Mouse (Mus musculus) lung, embryonic 14.5 days (tissue): ENCODE data around the gene Golm1. TPM values are rescaled to one million over a fixed set of nuclear protein-coding genes. Genes with fewer than 3 reads are reported as not detected.

Experiments used
- ATAC-seq: fragments of 200-750 bp; cut with Nextera tagmentation; 2 replicates; pipeline ENCODE4 v1.8.0; 2017; ENCODE audit warnings: mild to moderate bottlenecking, moderate TSS enrichment, moderate library complexity; ENCODE audit not compliant: insufficient read depth
- DNase-seq: peaks from one replicate; pipeline ENCODE4 v3.0.0-alpha.2; 2015
- H3K27ac ChIP-seq: fragments of 300-500 bp; sonication (generic); 2 replicates; pipeline ENCODE4 v1.5.1; 2014; ENCODE audit warnings: low read depth, mild to moderate bottlenecking, moderate library complexity
- H3K27me3 ChIP-seq: fragments of 300-500 bp; sonication (generic); 2 replicates; pipeline ENCODE4 v1.6.1; 2014; ENCODE audit warnings: low read length, control low read depth; ENCODE audit not compliant: insufficient read depth
- H3K36me3 ChIP-seq: fragments of 300-500 bp; sonication (generic); 2 replicates; pipeline ENCODE4 v1.6.1; 2014; ENCODE audit warnings: control low read depth; ENCODE audit not compliant: insufficient read depth
- H3K4me1 ChIP-seq: fragments of 300-500 bp; sonication (generic); 2 replicates; pipeline ENCODE4 v1.6.1; 2014; ENCODE audit warnings: antibody characterized with exemption, control low read depth; ENCODE audit not compliant: insufficient read depth
- H3K4me2 ChIP-seq: fragments of 300-500 bp; sonication (generic); 2 replicates; pipeline ENCODE4 v1.6.1; 2014; ENCODE audit warnings: mild to moderate bottlenecking
- H3K4me3 ChIP-seq: fragments of 300-500 bp; sonication (generic); 2 replicates; pipeline ENCODE4 v1.5.1; 2014; ENCODE audit warnings: low read depth, low read length
- H3K9ac ChIP-seq: fragments of 300-500 bp; sonication (generic); 2 replicates; pipeline ENCODE4 v1.6.1; 2014
- H3K9me3 ChIP-seq: fragments of 300-500 bp; sonication (generic); 2 replicates; pipeline ENCODE4 v1.6.1; 2016; ENCODE audit warnings: low read depth, low read length, control low read depth
- CTCF ChIP-seq: IDR thresholded peaks from 2 replicates; pipeline ENCODE4 v1.5.1; 2016; ENCODE audit warnings: antibody characterized with exemption, low read depth
- WGBS: fragments of 180-500 bp; shearing (Covaris S2); extraction: QIAGEN DNeasy Blood & Tissue Kit; methylation state at CpG from one replicate; pipeline ENCODE4 v1.1.7; 2014; 5-methylcytosine and 5-hydroxymethylcytosine counted together
- polyA plus RNA-seq: library from polyadenylated mRNA; unstranded; fragments of >200 nt; fragmentation: Nextera tagmentation; extraction: Ambion mirVana; gene quantifications from 2 replicates; pipeline ENCODE4 v1.2.1, GENCODE M21; 2014

Gene Golm1
- polyA plus RNA-seq, 1 experiment from 2014 or later = 39.2 TPM

DNA sequence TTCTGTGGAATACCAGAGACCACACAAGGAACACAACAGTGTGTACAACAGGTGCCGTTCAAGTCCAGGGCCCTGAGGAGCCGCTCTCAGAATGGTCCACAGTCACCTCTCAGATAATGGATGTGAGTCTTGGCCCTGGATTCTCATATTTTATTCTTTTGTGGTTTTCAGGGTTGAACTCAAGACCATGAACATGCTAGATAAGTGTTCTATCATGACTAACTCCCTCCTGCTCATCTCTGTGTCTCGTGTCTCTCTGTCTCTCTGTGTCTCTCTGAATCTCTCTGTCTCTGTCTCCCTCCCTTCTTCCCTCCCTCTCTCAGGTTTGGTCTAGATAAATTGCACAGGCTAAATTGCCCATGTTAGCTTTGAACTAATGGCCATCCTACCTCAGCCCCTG, 14.2 kb upstream of the Golm1 start:
- H3K36me3 ChIP-seq = no peaks in the 10 kb centered on the region
- H3K4me3 ChIP-seq = no peak overlapping the region
- no peak for DNase-seq
- H3K9me3 ChIP-seq = no peaks in the 10 kb centered on the region
- no peaks in the 10 kb centered on the region for H3K27me3 ChIP-seq
- H3K4me1 ChIP-seq = no peaks in the 10 kb centered on the region
- WGBS = 81% methylated on average over 3 of the region's 3 CpGs
- H3K9ac ChIP-seq = no peak overlapping the region
- ATAC-seq = no peak
- H3K27ac ChIP-seq = no peak overlapping the region
- no peak for TF ChIP-seq CTCF
- no peak overlapping the region for H3K4me2 ChIP-seq

DNA sequence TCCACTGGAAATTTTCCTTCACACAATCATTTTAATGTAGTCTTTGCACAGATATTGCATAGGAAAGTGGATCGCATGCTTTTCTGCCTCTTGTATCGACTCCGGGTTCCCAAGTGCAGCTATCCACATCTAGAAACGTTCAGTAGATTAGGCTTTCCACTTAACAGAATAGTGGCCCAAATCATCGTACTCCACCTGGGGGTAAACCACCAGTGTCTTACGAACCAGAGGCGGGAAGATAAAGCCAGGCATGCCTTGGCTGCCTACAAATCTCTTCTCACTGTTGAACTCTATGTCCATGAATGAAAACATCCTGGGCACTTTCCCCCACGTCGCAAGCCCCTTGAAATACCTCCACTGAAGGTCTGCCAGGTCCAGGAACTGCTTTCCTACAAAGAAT, 13.7 kb upstream of the Golm1 start:
- no peak for TF ChIP-seq CTCF
- no peaks in the 10 kb centered on the region for H3K36me3 ChIP-seq
- no peak for ATAC-seq
- 82% methylated on average over 9 of the region's 9 CpGs for WGBS
- H3K27me3 ChIP-seq = no peaks in the 10 kb centered on the region
- H3K4me1 ChIP-seq = no peaks in the 10 kb centered on the region
- H3K4me2 ChIP-seq = no peak overlapping the region
- H3K9me3 ChIP-seq = no peaks in the 10 kb centered on the region
- H3K4me3 ChIP-seq = no peak overlapping the region
- no peak for DNase-seq
- H3K27ac ChIP-seq = no peak overlapping the region
- H3K9ac ChIP-seq = no peak overlapping the region

DNA sequence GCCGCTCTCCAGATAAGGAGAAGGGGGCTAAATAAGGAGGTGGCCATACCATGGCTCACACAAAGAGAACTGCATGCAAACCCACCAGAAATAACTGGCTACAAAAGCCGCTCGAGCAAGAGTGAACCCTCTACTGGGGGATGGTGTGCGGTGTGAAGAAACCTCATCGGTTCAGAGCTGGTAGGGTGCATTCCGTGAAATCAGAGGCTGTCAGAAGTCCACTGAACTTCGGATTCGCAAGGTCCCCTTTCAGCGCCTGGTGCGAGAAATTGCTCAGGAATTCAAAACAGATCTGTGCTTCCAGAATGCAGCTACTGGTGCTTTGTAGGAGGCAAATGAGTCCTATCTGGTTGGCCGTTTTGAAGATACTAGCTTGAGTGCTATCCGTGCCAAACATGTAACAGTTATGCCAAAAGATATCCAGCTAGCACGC, 12.7 kb upstream of the Golm1 start:
- DNase-seq (peak; percentile 46), ATAC-seq (no peak)
- H3K4me2 ChIP-seq = no peak overlapping the region
- no peak overlapping the region for H3K9ac ChIP-seq
- H3K27ac ChIP-seq = no peak overlapping the region
- H3K27me3 ChIP-seq = no peaks in the 10 kb centered on the region
- 56% methylated on average over 13 of the region's 13 CpGs for WGBS
- TF ChIP-seq CTCF = no peak
- no peaks in the 10 kb centered on the region for H3K4me1 ChIP-seq
- H3K4me3 ChIP-seq = no peak overlapping the region
- no peaks in the 10 kb centered on the region for H3K9me3 ChIP-seq
- H3K36me3 ChIP-seq = no peaks in the 10 kb centered on the region

DNA sequence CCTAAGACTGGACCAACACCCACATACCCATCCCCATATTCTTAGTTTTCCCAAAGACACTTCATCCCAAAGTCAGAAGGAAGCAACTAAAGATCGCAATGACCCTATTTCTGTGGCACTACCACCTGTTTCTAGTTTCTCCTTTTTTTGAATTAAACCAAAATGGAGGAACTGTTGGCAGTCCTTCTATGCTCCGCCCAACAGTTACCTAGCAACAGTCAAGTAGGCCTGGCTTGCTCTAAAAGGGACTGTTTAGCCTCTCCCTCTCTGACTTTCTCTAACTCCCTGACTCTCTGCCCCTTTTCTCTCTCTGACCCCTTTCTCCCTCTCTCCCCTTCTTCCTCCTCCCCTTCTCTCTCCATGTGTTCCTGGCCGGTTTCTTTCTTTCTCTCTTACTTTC, 9.6 kb upstream of the Golm1 start:
- no peaks in the 10 kb centered on the region for H3K4me1 ChIP-seq
- H3K27ac ChIP-seq = no peak overlapping the region
- DNase-seq (no peak), ATAC-seq (no peak)
- no peak overlapping the region for H3K9ac ChIP-seq
- H3K4me3 ChIP-seq = no peak overlapping the region
- TF ChIP-seq CTCF = no peak
- H3K4me2 ChIP-seq = no peak overlapping the region
- H3K36me3 ChIP-seq = no peaks in the 10 kb centered on the region
- no peaks in the 10 kb centered on the region for H3K9me3 ChIP-seq
- 76% methylated on average over 3 of the region's 3 CpGs for WGBS
- no peaks in the 10 kb centered on the region for H3K27me3 ChIP-seq

DNA sequence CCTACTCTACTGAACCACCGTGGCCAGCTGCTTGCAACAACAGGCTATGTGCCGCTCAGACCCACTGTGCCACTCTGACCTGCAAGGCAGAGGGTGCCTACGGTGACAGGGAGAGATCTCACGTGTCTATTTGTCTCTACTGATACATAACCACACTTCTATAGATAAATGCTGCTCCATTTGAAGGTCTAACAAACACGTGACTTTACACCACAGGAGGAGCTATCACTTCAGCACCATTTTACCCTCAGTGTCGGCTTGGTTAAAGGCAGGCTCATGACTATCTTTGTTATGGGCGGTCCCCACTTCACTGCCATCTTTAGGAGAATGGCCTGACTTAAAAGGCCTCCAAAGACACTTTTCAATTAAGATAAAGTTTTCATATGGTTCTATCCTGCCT, 7.0 kb upstream of the Golm1 start:
- ATAC-seq (no peak), DNase-seq (peak; percentile 74)
- H3K27ac ChIP-seq = no peak overlapping the region
- H3K4me1 ChIP-seq = no peaks in the 10 kb centered on the region
- H3K9me3 ChIP-seq = no peaks in the 10 kb centered on the region
- no peaks in the 10 kb centered on the region for H3K36me3 ChIP-seq
- H3K4me3 ChIP-seq = no peak overlapping the region
- H3K9ac ChIP-seq = no peak overlapping the region
- H3K4me2 ChIP-seq = no peak overlapping the region
- H3K27me3 ChIP-seq = no peaks in the 10 kb centered on the region
- TF ChIP-seq CTCF = no peak
- WGBS = 20% methylated on average over 7 of the region's 7 CpGs

DNA sequence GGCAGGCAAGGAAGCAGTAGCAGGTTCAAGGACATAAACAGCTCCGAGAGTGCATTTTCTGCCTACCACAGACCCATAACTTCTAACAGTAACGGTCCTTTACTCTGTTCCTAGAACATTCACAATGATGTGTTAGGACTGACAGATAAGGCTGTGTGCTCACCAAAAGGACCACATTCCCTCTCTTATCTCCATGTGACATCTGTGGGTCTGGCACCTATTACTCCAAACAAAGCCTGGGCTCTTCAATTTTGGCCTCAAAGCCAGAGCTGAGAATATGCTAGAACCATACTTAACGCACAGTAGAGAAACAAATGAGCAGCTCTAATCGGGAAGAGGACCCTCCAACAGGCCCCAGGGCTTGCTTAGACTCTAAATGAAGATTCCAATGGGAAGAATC, 4.3 kb upstream of the Golm1 start:
- no peak for ATAC-seq
- TF ChIP-seq CTCF = no peak
- DNase-seq = no peak
- no peak overlapping the region for H3K4me2 ChIP-seq
- no peak overlapping the region for H3K4me3 ChIP-seq
- no peak overlapping the region for H3K9ac ChIP-seq
- WGBS = 53% methylated on average over 4 of the region's 4 CpGs
- H3K36me3 ChIP-seq = no peaks in the 10 kb centered on the region
- H3K9me3 ChIP-seq = no peaks in the 10 kb centered on the region
- no peak overlapping the region for H3K27ac ChIP-seq
- H3K27me3 ChIP-seq = no peaks in the 10 kb centered on the region
- no peaks in the 10 kb centered on the region for H3K4me1 ChIP-seq

DNA sequence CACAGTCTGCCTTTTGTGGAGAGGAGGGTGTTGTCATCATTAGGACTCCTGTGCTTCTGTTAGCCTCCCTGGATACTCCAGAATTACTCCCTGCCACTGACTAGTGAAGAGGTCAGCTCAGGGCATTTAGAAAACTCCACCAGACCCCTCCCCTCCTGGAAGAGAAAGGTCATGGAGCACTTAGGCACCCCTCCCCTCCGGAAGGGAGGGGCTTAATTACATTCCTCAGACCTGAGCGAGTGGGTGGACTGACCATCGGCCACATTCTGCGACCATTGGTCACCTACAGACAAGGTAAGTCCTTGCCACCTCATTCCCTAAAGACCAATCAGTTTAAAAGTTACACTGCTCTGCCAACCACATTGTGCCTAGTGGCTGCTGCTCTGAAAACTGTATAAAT, 3.7 kb upstream of the Golm1 start:
- WGBS = 50% methylated on average over 4 of the region's 4 CpGs
- no peaks in the 10 kb centered on the region for H3K27me3 ChIP-seq
- no peak overlapping the region for H3K27ac ChIP-seq
- H3K4me2 ChIP-seq = no peak overlapping the region
- no peaks in the 10 kb centered on the region for H3K36me3 ChIP-seq
- no peaks in the 10 kb centered on the region for H3K9me3 ChIP-seq
- no peak overlapping the region for H3K9ac ChIP-seq
- H3K4me3 ChIP-seq = no peak overlapping the region
- no peaks in the 10 kb centered on the region for H3K4me1 ChIP-seq
- no peak for DNase-seq
- no peak for TF ChIP-seq CTCF
- ATAC-seq = no peak
